Mouse (Mus musculus): Measurements from ENCODE around the gene Gm13290. TPM values are rescaled to one million over a fixed set of nuclear protein-coding genes. Genes with fewer than 3 reads are reported as not detected.
"Not testable (repeated sequence)": the region's sequence is repeated elsewhere in the genome, so short reads cannot be mapped to it uniquely, and the experiment has no call there.

The Gm13290 gene
- polyA plus RNA-seq, 1 experiment, result not detected

- Histone ChIP-seq H3K27me3 (ENCODE audit: control insufficient read depth, insufficient read depth, low read length) (no peaks in the 10 kb centered on the region), H3K27ac (ENCODE audit: insufficient read depth, low read length) (no peak overlapping the region), H3K4me3 (ENCODE audit: extremely low read depth, insufficient read depth, insufficient read length) (no peak overlapping the region), H3K4me1 (ENCODE audit: control insufficient read depth, insufficient read depth, insufficient read length) (no peaks in the 10 kb centered on the region; the same call in 1 of the 2 replicates), H3K36me3 (ENCODE audit: control insufficient read depth, insufficient read depth, low read length) (no peaks in the 10 kb centered on the region)
- no peak for DNase-seq (ENCODE audit: low read depth in 1 of 2, low spot score in 2 of 2)
- TF ChIP-seq POLR2A (IDR thresholded peaks at IDR 0.05; ENCODE audit: low read depth, low read length), result no peak
- WGBS, result 85% methylated on average over 3 of the region's 3 CpGs
Measured at GRCm38 (mm10) chr4:88744207-88744606, 29.4 kb upstream of the Gm13290 start.

- Histone ChIP-seq H3K27me3 (ENCODE audit: control insufficient read depth, insufficient read depth, low read length) (no peaks in the 10 kb centered on the region), H3K36me3 (ENCODE audit: control insufficient read depth, insufficient read depth, low read length) (no peaks in the 10 kb centered on the region), H3K27ac (ENCODE audit: insufficient read depth, low read length) (no peak overlapping the region), H3K4me3 (ENCODE audit: extremely low read depth, insufficient read depth, insufficient read length) (no peak overlapping the region), H3K4me1 (ENCODE audit: control insufficient read depth, insufficient read depth, insufficient read length) (no peaks in the 10 kb centered on the region)
- no peak for DNase-seq (ENCODE audit: low read depth in 1 of 2, low spot score in 2 of 2)
- TF ChIP-seq CTCF (IDR thresholded peaks at IDR 0.05; ENCODE audit: extremely low read depth, insufficient read depth, insufficient read length, insufficient replicate concordance) (no peak), POLR2A (IDR thresholded peaks at IDR 0.05; ENCODE audit: low read depth, low read length) (no peak)
- WGBS, result 89% methylated on average over 6 of the region's 6 CpGs
Measured at GRCm38 (mm10) chr4:88749926-88750325, 23.7 kb upstream of the Gm13290 start.

- not testable (repeated sequence) for H3K27me3 ChIP-seq (ENCODE audit: control insufficient read depth, insufficient read depth, low read length); H3K36me3 ChIP-seq (ENCODE audit: control insufficient read depth, insufficient read depth, low read length); H3K4me1 ChIP-seq (ENCODE audit: control insufficient read depth, insufficient read depth, insufficient read length); H3K4me3 ChIP-seq (ENCODE audit: extremely low read depth, insufficient read depth, insufficient read length); H3K27ac ChIP-seq (ENCODE audit: insufficient read depth, low read length)
- WGBS, result 94% methylated on average over 15 of the region's 15 CpGs
- peak in 1 of 2 experiments; percentile 70 for DNase-seq (ENCODE audit: low read depth in 1 of 2, low spot score in 2 of 2)
Measured at GRCm38 (mm10) chr4:88754818-88755340, 18.8 kb upstream of the Gm13290 start, which contains the start of gene Gm13271. Gene Gm13271 (plus strand): TSS chr4:88754868.

- not testable (repeated sequence) for H3K27me3 ChIP-seq (ENCODE audit: control insufficient read depth, insufficient read depth, low read length); H3K4me1 ChIP-seq (ENCODE audit: control insufficient read depth, insufficient read depth, insufficient read length); H3K36me3 ChIP-seq (ENCODE audit: control insufficient read depth, insufficient read depth, low read length)
- DNase-seq (ENCODE audit: low read depth in 1 of 2, low spot score in 2 of 2), result peak in 1 of 2 experiments; percentile 32
- H3K27ac ChIP-seq (ENCODE audit: insufficient read depth, low read length), result peak overlapping the region; percentile 97
- peak overlapping the region; percentile 83 for H3K4me3 ChIP-seq (ENCODE audit: extremely low read depth, insufficient read depth, insufficient read length)
- WGBS, result 7% methylated on average over 29 of the region's 31 CpGs
Measured at GRCm38 (mm10) chr4:88756581-88757513, 16.8 kb upstream of the Gm13290 start.

GRCm38 (mm10) chr4:88757628-88758031 lies 16.0 kb upstream of the Gm13290 start:
- peak overlapping the region; percentile 83; the same call in 1 of the 2 replicates for H3K4me3 ChIP-seq (ENCODE audit: extremely low read depth, insufficient read depth, insufficient read length)
- DNase-seq (ENCODE audit: low read depth in 1 of 2, low spot score in 2 of 2), result peak; percentile 80 to 81
- 1% methylated on average over 21 of the region's 21 CpGs for WGBS
- peak overlapping the region; percentile 97 for H3K27ac ChIP-seq (ENCODE audit: insufficient read depth, low read length)
- peak; percentile 60; the same call in 1 of the 2 replicates for TF ChIP-seq CTCF (IDR thresholded peaks at IDR 0.05; ENCODE audit: extremely low read depth, insufficient read depth, insufficient read length, insufficient replicate concordance)
- H3K27me3 ChIP-seq (ENCODE audit: control insufficient read depth, insufficient read depth, low read length); H3K4me1 ChIP-seq (ENCODE audit: control insufficient read depth, insufficient read depth, insufficient read length); H3K36me3 ChIP-seq (ENCODE audit: control insufficient read depth, insufficient read depth, low read length): not testable (repeated sequence)

GRCm38 (mm10) chr4:88758751-88759150 lies 14.9 kb upstream of the Gm13290 start:
- DNase-seq (ENCODE audit: low read depth in 1 of 2, low spot score in 2 of 2); H3K4me1 ChIP-seq (ENCODE audit: control insufficient read depth, insufficient read depth, insufficient read length); H3K36me3 ChIP-seq (ENCODE audit: control insufficient read depth, insufficient read depth, low read length); H3K4me3 ChIP-seq (ENCODE audit: extremely low read depth, insufficient read depth, insufficient read length); H3K27me3 ChIP-seq (ENCODE audit: control insufficient read depth, insufficient read depth, low read length); H3K27ac ChIP-seq (ENCODE audit: insufficient read depth, low read length): not testable (repeated sequence)
- whole genome bisulfite sequencing, result 90% methylated on average over 9 of the region's 9 CpGs

GRCm38 (mm10) chr4:88759610-88760268 lies 13.9 kb upstream of the Gm13290 start, which contains the start of gene Gm13283:
Gene Gm13283 (plus strand): TSS chr4:88760119.
- not testable (repeated sequence) for H3K4me1 ChIP-seq (ENCODE audit: control insufficient read depth, insufficient read depth, insufficient read length)
- H3K27ac ChIP-seq (ENCODE audit: insufficient read depth, low read length), result peak within 1 kb of the TSS; percentile 50; the same call in 1 of the 2 replicates
- DNase-seq (ENCODE audit: low read depth in 1 of 2, low spot score in 2 of 2), result peak in 1 of 2 experiments; percentile 26

GRCm38 (mm10) chr4:88760431-88760830 lies 13.2 kb upstream of the Gm13290 start:
- under 1% methylated on average over 26 of the region's 28 CpGs for WGBS
- H3K4me1 ChIP-seq (ENCODE audit: control insufficient read depth, insufficient read depth, insufficient read length); H3K36me3 ChIP-seq (ENCODE audit: control insufficient read depth, insufficient read depth, low read length); H3K27me3 ChIP-seq (ENCODE audit: control insufficient read depth, insufficient read depth, low read length): not testable (repeated sequence)
- H3K4me3 ChIP-seq (ENCODE audit: extremely low read depth, insufficient read depth, insufficient read length), result peak overlapping the region; percentile 61
- H3K27ac ChIP-seq (ENCODE audit: insufficient read depth, low read length), result peak overlapping the region; percentile 50; the same call in 1 of the 2 replicates
- DNase-seq (ENCODE audit: low read depth in 1 of 2, low spot score in 2 of 2), result peak; percentile 50 to 52

More at GRCm38 (mm10) chr4:88759610-88760268, 13.9 kb upstream of the Gm13290 start, which contains the start of gene Gm13283:
- WGBS, result 19% methylated on average over 11 of the region's 14 CpGs
- H3K36me3 ChIP-seq (ENCODE audit: control insufficient read depth, insufficient read depth, low read length); H3K27me3 ChIP-seq (ENCODE audit: control insufficient read depth, insufficient read depth, low read length): not testable (repeated sequence)
- peak within 1 kb of the TSS; percentile 61 for H3K4me3 ChIP-seq (ENCODE audit: extremely low read depth, insufficient read depth, insufficient read length)

- H3K4me1 ChIP-seq (ENCODE audit: control insufficient read depth, insufficient read depth, insufficient read length); H3K4me3 ChIP-seq (ENCODE audit: extremely low read depth, insufficient read depth, insufficient read length); H3K27ac ChIP-seq (ENCODE audit: insufficient read depth, low read length); H3K27me3 ChIP-seq (ENCODE audit: control insufficient read depth, insufficient read depth, low read length); H3K36me3 ChIP-seq (ENCODE audit: control insufficient read depth, insufficient read depth, low read length): not testable (repeated sequence)
- 73% methylated on average over 6 of the region's 8 CpGs for WGBS
- DNase-seq (ENCODE audit: low read depth in 1 of 2, low spot score in 2 of 2), result peak in 1 of 2 experiments; percentile 69
Measured at GRCm38 (mm10) chr4:88761776-88762175, 11.9 kb upstream of the Gm13290 start.

GRCm38 (mm10) chr4:88762341-88762740 lies 11.3 kb upstream of the Gm13290 start:
- DNase-seq (ENCODE audit: low read depth in 1 of 2, low spot score in 2 of 2); H3K36me3 ChIP-seq (ENCODE audit: control insufficient read depth, insufficient read depth, low read length); H3K27me3 ChIP-seq (ENCODE audit: control insufficient read depth, insufficient read depth, low read length); H3K27ac ChIP-seq (ENCODE audit: insufficient read depth, low read length); H3K4me3 ChIP-seq (ENCODE audit: extremely low read depth, insufficient read depth, insufficient read length); H3K4me1 ChIP-seq (ENCODE audit: control insufficient read depth, insufficient read depth, insufficient read length): not testable (repeated sequence)
- WGBS, result 60% methylated on average over 9 of the region's 9 CpGs
